Mouse (Mus musculus) retina, postnatal 1 day (tissue): ENCODE measurements around the gene Tlr2.

ENCODE experiments used
- DNase-seq: peaks from one replicate; pipeline ENCODE4 v3.0.0-alpha.2; 2012

Gene Tlr2

DNA sequence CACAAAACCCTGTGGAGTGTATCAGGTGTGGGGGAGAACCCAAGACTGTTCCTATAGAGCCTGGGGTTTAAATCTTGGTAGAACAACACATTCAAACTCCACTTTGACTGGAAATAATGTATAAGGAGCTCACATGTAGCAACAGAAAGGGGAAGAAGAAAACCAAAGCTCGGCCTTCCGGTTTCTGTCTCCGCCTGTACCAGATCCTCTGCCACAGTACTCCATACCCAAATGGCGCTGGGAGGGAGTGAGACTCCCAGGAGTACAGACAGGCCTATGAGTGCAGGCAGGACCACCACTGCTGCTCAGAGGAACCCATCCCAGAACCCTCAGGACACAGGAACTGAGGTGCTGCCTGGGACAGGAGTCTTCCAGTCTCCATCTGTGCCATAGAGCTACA is 17.8 kb downstream of the Tlr2 start:
- no peak for DNase-seq

GRCm38 (mm10) chr3:83816372-83816925 is 25.1 kb downstream of the Tlr2 start:
- no peak for DNase-seq

DNA sequence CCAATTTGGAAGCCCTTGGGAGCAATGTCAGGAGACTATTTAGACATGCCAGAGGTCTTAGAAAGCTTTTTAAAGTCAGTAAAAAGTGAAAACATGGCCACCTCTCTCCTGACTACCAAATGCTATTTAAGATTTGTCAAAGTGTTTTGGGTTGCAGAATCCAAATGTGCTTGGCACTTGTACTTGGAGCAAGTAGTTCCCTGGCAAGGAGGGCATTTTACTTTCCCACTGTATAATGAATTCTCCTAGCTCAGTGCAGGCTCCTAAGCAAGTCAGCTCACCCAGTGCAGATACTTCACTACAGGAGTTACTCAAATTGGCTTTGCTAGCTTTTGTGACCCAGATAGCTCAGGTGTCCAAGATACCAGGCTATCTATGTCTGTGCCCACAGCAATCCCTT is 28.7 kb downstream of the Tlr2 start:
- DNase-seq, result no peak

GRCm38 (mm10) chr3:83811987-83812386 is 29.6 kb downstream of the Tlr2 start:
- DNase-seq, result no peak

GRCm38 (mm10) chr3:83808483-83808882 is 33.1 kb downstream of the Tlr2 start:
- no peak for DNase-seq

- no peak for DNase-seq
Measured at GRCm38 (mm10) chr3:83801649-83802155, 39.9 kb downstream of the Tlr2 start.

DNA sequence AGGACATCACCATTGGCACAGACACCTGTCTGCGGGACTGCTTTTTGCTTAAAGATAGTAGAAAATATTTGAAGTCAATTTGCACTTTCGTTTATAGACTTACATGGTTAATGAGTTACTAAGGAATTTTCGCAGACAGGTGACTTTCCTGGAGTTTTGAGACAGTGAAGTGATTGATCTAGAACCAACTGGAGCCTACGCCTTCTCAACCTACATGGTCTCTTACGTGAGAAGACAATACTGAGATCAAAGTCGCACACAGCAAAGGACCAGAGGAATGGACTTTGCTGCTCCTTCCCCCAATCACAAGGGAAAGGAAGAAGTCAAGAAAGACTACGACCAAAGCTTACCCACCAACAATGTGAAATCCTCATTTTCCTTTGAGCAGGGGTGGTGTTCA is 42.1 kb downstream of the Tlr2 start:
- no peak for DNase-seq

- DNase-seq, result peak; percentile 75
Measured at GRCm38 (mm10) chr3:83797828-83798227, 43.7 kb downstream of the Tlr2 start.

GRCm38 (mm10) chr3:83797098-83797497 is 44.5 kb downstream of the Tlr2 start:
- DNase-seq, result no peak

DNA sequence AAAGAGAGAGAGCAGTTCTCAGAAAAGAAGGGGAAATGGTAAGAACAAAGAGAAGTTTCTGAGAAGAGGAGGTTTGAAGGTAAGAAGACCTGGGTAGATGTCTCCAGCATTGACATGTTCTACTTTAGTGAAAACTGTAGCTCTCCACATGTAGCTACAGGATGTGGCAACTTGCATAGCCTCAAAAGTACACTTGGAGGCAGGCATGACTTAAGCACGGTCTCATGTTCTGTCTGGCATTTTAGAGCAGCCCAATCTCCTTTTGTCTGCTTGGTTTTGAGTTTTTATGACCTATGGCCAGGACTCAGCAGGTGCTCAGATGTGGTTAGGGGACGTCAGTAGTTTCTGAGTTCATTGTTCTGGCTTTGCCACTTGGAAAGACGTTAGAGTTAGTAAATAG is 50.1 kb downstream of the Tlr2 start:
- DNase-seq, result no peak

DNA sequence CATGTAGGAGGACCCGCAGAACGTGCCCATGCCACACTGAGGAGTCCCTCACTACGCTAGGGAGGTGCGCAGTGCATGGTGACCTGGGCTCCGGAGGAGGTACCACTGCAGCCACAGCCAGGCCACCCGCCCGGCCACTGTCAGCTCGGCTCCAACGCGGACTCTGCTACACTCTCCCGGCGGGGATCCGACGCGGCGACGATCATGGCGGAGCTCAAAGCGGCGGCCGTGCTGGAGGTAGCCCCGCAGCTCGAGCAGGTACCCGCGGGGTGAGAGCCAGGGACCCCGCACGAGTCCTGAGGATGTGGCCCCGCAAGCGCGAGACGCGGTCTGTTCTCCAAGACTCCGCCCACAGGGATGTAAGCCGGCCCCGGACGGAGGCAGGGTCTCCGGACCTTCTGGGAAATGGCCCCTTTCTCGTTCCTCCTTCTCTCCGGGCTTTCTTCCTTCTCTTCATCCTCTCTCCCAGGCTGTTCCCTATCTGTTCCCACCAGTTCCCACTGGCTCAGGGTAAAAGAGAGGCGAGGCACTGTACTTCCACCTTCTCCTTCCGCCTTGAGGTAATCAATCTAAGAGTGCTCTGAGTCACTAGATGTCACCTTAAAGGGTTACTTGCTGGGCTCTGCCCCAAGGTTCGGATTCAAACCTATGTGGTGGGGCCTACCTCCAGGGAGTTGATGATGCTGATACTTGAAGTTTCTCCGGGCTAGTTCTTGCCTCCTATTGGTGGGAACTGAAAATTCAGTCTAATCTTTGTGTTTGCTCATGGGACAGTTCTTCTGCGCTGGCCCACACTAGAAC is 51.7 kb downstream of the Tlr2 start:
- peak; percentile 63 for DNase-seq

DNA sequence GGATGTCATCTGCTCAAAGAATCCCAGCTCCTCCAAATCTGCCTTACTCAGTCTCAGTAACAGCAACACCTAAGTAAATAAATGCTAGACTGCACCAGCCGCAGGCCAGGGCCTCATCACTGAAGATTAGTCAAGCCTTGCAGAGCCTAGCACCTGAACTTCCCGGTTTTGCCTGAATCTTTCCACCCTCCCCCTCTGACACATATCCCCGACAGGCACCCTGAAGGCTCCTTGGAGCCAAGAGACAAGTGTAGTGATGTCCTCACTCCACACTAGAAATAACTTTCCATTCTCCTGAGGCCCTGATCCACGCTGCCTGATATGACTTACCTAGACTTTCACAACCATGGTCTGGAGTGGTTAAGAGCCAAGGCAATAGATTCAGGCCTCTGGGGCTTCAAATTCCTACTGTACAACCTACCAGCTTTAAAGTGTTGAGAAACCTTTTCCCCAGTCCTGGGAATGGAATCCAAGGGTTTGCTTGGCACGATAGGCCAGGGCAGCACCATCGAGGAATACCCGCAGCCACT is 53.7 kb downstream of the Tlr2 start:
- DNase-seq, result no peak

- DNase-seq, result no peak
Measured at GRCm38 (mm10) chr3:83787086-83787485, 54.5 kb downstream of the Tlr2 start.
